In genomic region chr14:103242020-103242419, GRCm38 (mm10) we compare ENCODE assay signal across 16 mouse cellular contexts.
"Had no signal": no experiment of that assay in that cellular context is flagged by ENCODE, and none has a peak within 500 bp of the region (broad histone marks: within the 10 kb centered on the region; RNA-seq: fewer than 3 reads in every experiment).

No protein-coding gene starts in this region.

- H3K9ac ChIP-seq: neural tube, embryonic 13.5 days; neural tube, embryonic 15.5 days; stomach, embryonic 15.5 days had no signal

- H3K9me3 ChIP-seq: neural tube, embryonic 13.5 days; neural tube, embryonic 15.5 days; stomach, embryonic 15.5 days had no signal

- H3K27ac ChIP-seq: neural tube, embryonic 13.5 days; neural tube, embryonic 15.5 days; stomach, embryonic 15.5 days; stomach, postnatal 0 days had no signal

- H3K4me1 ChIP-seq: neural tube, embryonic 13.5 days; neural tube, embryonic 15.5 days; stomach, embryonic 15.5 days had no signal

- H3K4me3 ChIP-seq: neural tube, embryonic 13.5 days; neural tube, embryonic 15.5 days; stomach, embryonic 15.5 days had no signal

- H3K4me2 ChIP-seq: neural tube, embryonic 13.5 days; neural tube, embryonic 15.5 days; stomach, embryonic 15.5 days had no signal

- DNase-seq: retina, postnatal 1 day; right cerebral cortex, adult 18-20 months; right cerebral cortex, postnatal 14 days; right cerebral cortex, postnatal 25 days; right cerebral cortex, postnatal 4 days; spleen, adult 18-20 months; thymus, adult 18-20 months; thymus, adult 2 months; thymus, postnatal 14 days; thymus, postnatal 25 days; thymus, postnatal 36 days; thymus, postnatal 4 days had no signal

- H3K27me3 ChIP-seq: neural tube, embryonic 13.5 days; neural tube, embryonic 15.5 days; stomach, embryonic 15.5 days had no signal
